Mouse (Mus musculus): ENCODE measurements around the gene Igfbp7. TPM values are rescaled to one million over a fixed set of nuclear protein-coding genes. Genes with fewer than 3 reads are reported as not detected.

Gene Igfbp7
- total and polyA plus RNA-seq, 3 experiments = 0.07 TPM; not detected in 2

- Histone ChIP-seq H3K27me3 (ENCODE audit: control insufficient read depth in 1 of 2, insufficient read depth in 2 of 2, low read length in 2 of 2) (peaks cover 0 to 2% of the 10 kb centered on the region in 2 experiments; a peak in 2 of 4 replicates), H3K9me3 (replicated peaks; ENCODE audit: insufficient read depth, low read length) (no peaks in the 10 kb centered on the region), H3K27ac (ENCODE audit: control insufficient read depth, low read depth, low read length) (no peak overlapping the region), H3K36me3 (ENCODE audit: control insufficient read depth in 1 of 2, insufficient read depth in 2 of 2, low read length in 2 of 2) (no peaks in the 10 kb centered on the region), H3K4me3 (ENCODE audit: control insufficient read depth in 1 of 2, insufficient read depth in 1 of 2, low read depth in 2 of 2, low read length in 2 of 2) (no peak overlapping the region), H3K4me1 (ENCODE audit: control insufficient read depth in 1 of 2, insufficient read depth in 2 of 2, low read length in 2 of 2) (no peaks in the 10 kb centered on the region), H3K79me2 (ENCODE audit: control insufficient read depth, insufficient read depth, low read length, poor library complexity) (no peaks in the 10 kb centered on the region), H3K9ac (ENCODE audit: control insufficient read depth, low read depth, low read length, poor library complexity, severe bottlenecking) (no peak overlapping the region)
- DNase-seq (ENCODE audit: low read depth, low spot score) = no peak
- no peak for TF ChIP-seq ZKSCAN1 (IDR thresholded peaks at IDR 0.05; ENCODE audit: low read depth, low read length)
- TF ChIP-seq EP300 (IDR thresholded peaks at IDR 0.05; ENCODE audit: low read depth in 1 of 2, low read length in 2 of 2) = no peak
- no peak for TF ChIP-seq MYB (IDR thresholded peaks at IDR 0.05; ENCODE audit: low read depth, low read length)
- TF ChIP-seq TBP (IDR thresholded peaks at IDR 0.05; ENCODE audit: low read depth, low read length) = no peak
- no peak for TF ChIP-seq GABPA (IDR thresholded peaks at IDR 0.05; ENCODE audit: low read depth, low read length)
- no peak for TF ChIP-seq USF1 (IDR thresholded peaks at IDR 0.05; ENCODE audit: low read depth, low read length)
- TF ChIP-seq NRF1 (IDR thresholded peaks at IDR 0.05; ENCODE audit: insufficient read depth, low read depth, low read length, poor library complexity, severe bottlenecking) = no peak
- TF ChIP-seq NELFE (IDR thresholded peaks at IDR 0.05; ENCODE audit: low read depth, low read length) = no peak
- TF ChIP-seq MYC (IDR thresholded peaks at IDR 0.05; ENCODE audit: low read depth, low read length) = no peak
- TF ChIP-seq MAX (IDR thresholded peaks at IDR 0.05; ENCODE audit: low read length) = no peak
- TF ChIP-seq ETS1 (IDR thresholded peaks at IDR 0.05; ENCODE audit: low read depth, low read length) = no peak
- no peak for TF ChIP-seq POLR2AphosphoS5 (IDR thresholded peaks at IDR 0.05; ENCODE audit: borderline replicate concordance, low read depth, low read length)
Observed at GRCm38 (mm10) chr5:77430471-77430870, 22.6 kb upstream of the Igfbp7 start.

GRCm38 (mm10) chr5:77430049-77430448 is 22.2 kb upstream of the Igfbp7 start:
- TF ChIP-seq RAD21 (IDR thresholded peaks at IDR 0.05; ENCODE audit: low read depth, low read length) = no peak
- no peak for TF ChIP-seq ZC3H11A (IDR thresholded peaks at IDR 0.05; ENCODE audit: low read depth, low read length)
- TF ChIP-seq RCOR1 (IDR thresholded peaks at IDR 0.05; ENCODE audit: low read depth, low read length) = no peak
- TF ChIP-seq SIN3A (IDR thresholded peaks at IDR 0.05; ENCODE audit: low read length) = no peak
- TF ChIP-seq USF2 (IDR thresholded peaks at IDR 0.05; ENCODE audit: borderline replicate concordance in 1 of 2, insufficient read depth in 1 of 2, low read depth in 1 of 2, low read length in 2 of 2) = no peak
- TF ChIP-seq MYB (IDR thresholded peaks at IDR 0.05; ENCODE audit: low read depth, low read length) = no peak
- TF ChIP-seq MEF2A (IDR thresholded peaks at IDR 0.05; ENCODE audit: extremely low read depth, insufficient replicate concordance, low read depth, low read length, poor library complexity, severe bottlenecking) = no peak
- no peak for TF ChIP-seq ZKSCAN1 (IDR thresholded peaks at IDR 0.05; ENCODE audit: low read depth, low read length)
- TF ChIP-seq JUND (IDR thresholded peaks at IDR 0.05; ENCODE audit: low read depth, low read length) = no peak
- no peak for TF ChIP-seq EP300 (IDR thresholded peaks at IDR 0.05; ENCODE audit: low read depth in 1 of 2, low read length in 2 of 2)
- TF ChIP-seq MAX (IDR thresholded peaks at IDR 0.05; ENCODE audit: low read length) = no peak
- TF ChIP-seq ETS1 (IDR thresholded peaks at IDR 0.05; ENCODE audit: low read depth, low read length) = no peak
- no peak for TF ChIP-seq MYC (IDR thresholded peaks at IDR 0.05; ENCODE audit: low read depth, low read length)
- TF ChIP-seq E2F4 (IDR thresholded peaks at IDR 0.05; ENCODE audit: borderline replicate concordance, low read depth, low read length) = no peak
- TF ChIP-seq ZMIZ1 (IDR thresholded peaks at IDR 0.05; ENCODE audit: low read depth, low read length) = no peak
- TF ChIP-seq MAZ (IDR thresholded peaks at IDR 0.05; ENCODE audit: low read depth, low read length) = no peak
- no peak for TF ChIP-seq POLR2AphosphoS2 (IDR thresholded peaks at IDR 0.05; ENCODE audit: low read length)
- no peak for TF ChIP-seq TCF12 (IDR thresholded peaks at IDR 0.05; ENCODE audit: low read depth, low read length)
- Histone ChIP-seq H3K36me3 (ENCODE audit: control insufficient read depth in 1 of 2, insufficient read depth in 2 of 2, low read length in 2 of 2) (no peaks in the 10 kb centered on the region), H3K79me2 (ENCODE audit: control insufficient read depth, insufficient read depth, low read length, poor library complexity) (no peaks in the 10 kb centered on the region), H3K27ac (ENCODE audit: control insufficient read depth, low read depth, low read length) (no peak overlapping the region), H3K27me3 (ENCODE audit: control insufficient read depth in 1 of 2, insufficient read depth in 2 of 2, low read length in 2 of 2) (peaks cover 0 to 2% of the 10 kb centered on the region in 2 experiments; a peak in 2 of 4 replicates), H3K9me3 (replicated peaks; ENCODE audit: insufficient read depth, low read length) (no peaks in the 10 kb centered on the region), H3K4me1 (ENCODE audit: control insufficient read depth in 1 of 2, insufficient read depth in 2 of 2, low read length in 2 of 2) (no peaks in the 10 kb centered on the region), H3K4me3 (ENCODE audit: control insufficient read depth in 1 of 2, insufficient read depth in 1 of 2, low read depth in 2 of 2, low read length in 2 of 2) (no peak overlapping the region), H3K9ac (ENCODE audit: control insufficient read depth, low read depth, low read length, poor library complexity, severe bottlenecking) (no peak overlapping the region)
- no peak for DNase-seq (ENCODE audit: low read depth, low spot score)

Measured in MEL (cell line).